Mouse (Mus musculus) bone marrow macrophage, adult 2 months (primary cell): ENCODE measurements at regions not wholly inside any gene's neighbourhood (a gene's known extent, or its start where the extent isn't known, plus 50 kb on each side); places are given as distances from the start of the nearest gene placed in this dataset.

Source experiments
- H3K27ac ChIP-seq: 2 replicates; pipeline ENCODE4 v1.5.1; 2012; ENCODE audit warnings: low read depth, low read length; ENCODE audit not compliant: insufficient read depth
- H3K4me1 ChIP-seq: 2 replicates; pipeline ENCODE4 v1.6.1; 2012; ENCODE audit warnings: low read length; ENCODE audit not compliant: control insufficient read depth, insufficient read depth
- H3K4me3 ChIP-seq: 2 replicates; pipeline ENCODE4 v1.5.1; 2012; ENCODE audit warnings: mild to moderate bottlenecking, low read length, moderate library complexity; ENCODE audit not compliant: insufficient read depth
- CTCF ChIP-seq: IDR thresholded peaks from 2 replicates; pipeline ENCODE4 v1.5.1; 2012; ENCODE audit warnings: low read depth, mild to moderate bottlenecking, low read length, moderate library complexity
- POLR2A ChIP-seq: IDR thresholded peaks from 2 replicates; pipeline ENCODE4 v1.6.1; 2012; ENCODE audit warnings: mild to moderate bottlenecking, low read depth, low read length, borderline replicate concordance

- no peak for TF ChIP-seq CTCF
- no peak for TF ChIP-seq POLR2A
- H3K4me3 ChIP-seq = no peak overlapping the region
- no peak overlapping the region for H3K27ac ChIP-seq
- H3K4me1 ChIP-seq = no peaks in the 10 kb centered on the region
Measured at GRCm38 (mm10) chr2:167878255-167878865, 53.5 kb upstream of the Ptpn1 start.

GRCm38 (mm10) chr2:167877254-167877870, 54.5 kb upstream of the Ptpn1 start:
- no peak overlapping the region for H3K27ac ChIP-seq
- no peak overlapping the region for H3K4me3 ChIP-seq
- TF ChIP-seq CTCF (no peak), POLR2A (no peak)
- no peaks in the 10 kb centered on the region for H3K4me1 ChIP-seq

DNA sequence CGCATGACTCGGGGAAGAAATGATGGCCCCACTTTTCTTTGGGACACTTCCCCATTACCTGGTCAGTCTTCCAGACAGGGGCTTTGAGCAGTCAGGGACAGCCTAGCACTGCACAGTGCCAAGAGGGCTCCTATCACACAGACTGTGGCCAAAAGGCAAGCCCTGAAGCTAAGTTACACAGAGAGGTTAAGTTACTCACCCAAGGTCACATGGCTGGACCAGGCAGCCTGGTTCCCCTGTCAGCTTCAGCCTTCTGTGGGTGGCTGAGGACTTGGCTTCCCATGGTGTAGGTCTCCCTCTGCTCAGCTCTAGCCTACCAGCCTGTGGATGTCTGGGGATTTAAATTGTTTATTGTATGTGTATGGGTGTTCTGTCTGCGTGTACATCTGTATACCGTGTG, 59.4 kb upstream of the Ptpn1 start:
- H3K27ac ChIP-seq = no peak overlapping the region
- H3K4me1 ChIP-seq = no peaks in the 10 kb centered on the region
- no peak overlapping the region for H3K4me3 ChIP-seq
- no peak for TF ChIP-seq CTCF
- TF ChIP-seq POLR2A = no peak

GRCm38 (mm10) chr2:167870153-167870552, 61.7 kb upstream of the Ptpn1 start:
- Histone ChIP-seq H3K4me1 (no peaks in the 10 kb centered on the region), H3K4me3 (no peak overlapping the region), H3K27ac (no peak overlapping the region)
- TF ChIP-seq CTCF = no peak
- TF ChIP-seq POLR2A = no peak

GRCm38 (mm10) chr2:167866751-167867150, 65.1 kb upstream of the Ptpn1 start:
- TF ChIP-seq POLR2A (no peak), CTCF (no peak)
- Histone ChIP-seq H3K27ac (no peak overlapping the region), H3K4me3 (no peak overlapping the region), H3K4me1 (peaks cover 9% of the 10 kb centered on the region)

DNA sequence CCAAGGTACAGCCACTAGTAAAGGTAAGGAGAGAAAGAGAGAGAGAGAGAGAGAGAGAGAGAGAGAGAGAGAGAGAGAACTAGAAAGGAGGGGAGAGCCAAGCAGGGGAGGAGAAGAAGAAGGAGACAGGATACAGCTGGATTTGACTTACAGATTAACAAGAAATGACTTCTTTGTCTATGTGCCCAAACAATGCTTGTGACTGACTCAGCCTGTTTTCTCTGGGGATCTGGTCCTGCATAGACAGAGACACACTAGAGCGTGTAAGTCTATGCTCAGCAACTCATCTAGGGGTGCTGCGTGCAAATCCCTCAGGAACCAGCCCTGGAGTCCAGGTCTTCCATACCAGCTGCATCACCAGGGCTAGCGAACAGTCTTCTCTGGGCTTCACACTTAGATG, 66.3 kb upstream of the Ptpn1 start:
- Histone ChIP-seq H3K4me1 (peaks cover 13% of the 10 kb centered on the region), H3K27ac (no peak overlapping the region), H3K4me3 (no peak overlapping the region)
- TF ChIP-seq POLR2A (no peak), CTCF (no peak)

GRCm38 (mm10) chr2:167864672-167865071, 67.2 kb upstream of the Ptpn1 start:
- H3K4me3 ChIP-seq = no peak overlapping the region

GRCm38 (mm10) chr2:167864228-167864627, 67.6 kb upstream of the Ptpn1 start:
- no peak overlapping the region for H3K27ac ChIP-seq
- H3K4me1 ChIP-seq = peaks cover 20% of the 10 kb centered on the region
- no peak for TF ChIP-seq POLR2A
- H3K4me3 ChIP-seq = no peak overlapping the region

More at GRCm38 (mm10) chr2:167864672-167865071, 67.2 kb upstream of the Ptpn1 start:
- no peak for TF ChIP-seq POLR2A
- peak; percentile 17; the same call in 1 of the 2 replicates for TF ChIP-seq CTCF
- peaks cover 18% of the 10 kb centered on the region for H3K4me1 ChIP-seq
- H3K27ac ChIP-seq = no peak overlapping the region

DNA sequence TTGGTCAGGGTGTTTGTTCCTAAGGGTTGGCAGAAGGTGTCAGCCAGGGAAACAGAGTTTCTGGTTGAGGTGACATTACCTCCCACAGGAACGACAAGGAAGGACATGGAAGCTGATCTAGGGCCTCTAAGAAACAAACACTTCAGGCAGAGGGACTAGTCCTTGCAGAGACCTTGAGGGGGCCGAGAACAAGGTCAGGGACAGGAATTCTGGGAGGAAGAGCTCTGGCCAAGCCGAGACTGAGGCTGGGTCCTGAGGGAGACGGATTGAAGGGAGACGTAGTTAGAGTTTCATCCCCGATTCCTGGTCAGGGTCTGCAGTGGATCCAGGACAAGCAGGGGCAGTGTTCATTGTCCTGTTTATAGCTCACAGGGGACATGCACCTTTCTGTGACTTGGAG, 68.2 kb upstream of the Ptpn1 start:
- TF ChIP-seq POLR2A (no peak), CTCF (no peak)
- no peak overlapping the region for H3K27ac ChIP-seq
- peaks cover 20% of the 10 kb centered on the region for H3K4me1 ChIP-seq
- H3K4me3 ChIP-seq = no peak overlapping the region

DNA sequence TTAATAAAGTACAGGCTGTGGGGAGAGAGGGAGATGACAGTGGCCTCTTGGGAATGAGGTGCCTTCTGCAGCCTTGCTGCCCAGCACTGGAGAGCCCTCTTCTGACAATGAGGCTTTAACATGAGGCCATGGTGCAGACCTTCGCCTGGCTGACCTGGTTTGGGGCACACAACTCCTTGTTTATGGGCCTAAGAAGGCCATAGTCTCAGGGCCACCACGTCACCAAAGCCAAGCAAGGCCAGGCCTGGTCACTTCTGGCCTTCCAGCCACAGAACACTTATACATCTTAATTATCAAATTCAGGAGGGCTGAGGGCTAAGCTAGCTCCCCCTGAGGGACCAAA, 70.7 kb upstream of the Ptpn1 start:
- H3K27ac ChIP-seq = no peak overlapping the region
- peaks cover 20% of the 10 kb centered on the region for H3K4me1 ChIP-seq
- H3K4me3 ChIP-seq = no peak overlapping the region
- TF ChIP-seq CTCF = no peak
- no peak for TF ChIP-seq POLR2A
